Mouse (Mus musculus) liver, embryonic 16.5 days (tissue): ENCODE data around the gene Cdk20. TPM values are rescaled to one million over a fixed set of nuclear protein-coding genes. Genes with fewer than 3 reads are reported as not detected.
"Not testable (repeated sequence)": the region's sequence is repeated elsewhere in the genome, so short reads cannot be mapped to it uniquely, and the experiment has no call there.

Experiments
- ATAC-seq: fragments of 200-750 bp; cut with Nextera tagmentation; 2 replicates; pipeline ENCODE4 v1.8.0; 2017; ENCODE audit warnings: low read depth, mild to moderate bottlenecking, moderate number of reproducible peaks, moderate library complexity
- H3K27ac ChIP-seq: fragments of 300-500 bp; sonication (generic); 2 replicates; pipeline ENCODE4 v1.5.1; 2014; ENCODE audit warnings: mild to moderate bottlenecking, low read length
- H3K27me3 ChIP-seq: fragments of 300-500 bp; sonication (generic); 2 replicates; pipeline ENCODE4 v1.6.1; 2014; ENCODE audit warnings: low read depth, low read length, mixed read lengths; ENCODE audit not compliant: control insufficient read depth, insufficient read depth
- H3K36me3 ChIP-seq: fragments of 300-500 bp; sonication (generic); 2 replicates; pipeline ENCODE4 v1.6.1; 2014; ENCODE audit warnings: mild to moderate bottlenecking; ENCODE audit not compliant: control insufficient read depth, insufficient read depth
- H3K4me1 ChIP-seq: fragments of 300-500 bp; sonication (generic); 2 replicates; pipeline ENCODE4 v1.6.1; 2014; ENCODE audit warnings: low read depth, low read length, mixed read lengths; ENCODE audit not compliant: control insufficient read depth
- H3K4me2 ChIP-seq: fragments of 300-500 bp; sonication (generic); 2 replicates; pipeline ENCODE4 v1.6.1; 2014; ENCODE audit warnings: low read depth, low read length, mixed read lengths
- H3K4me3 ChIP-seq: fragments of 300-500 bp; sonication (generic); 2 replicates; pipeline ENCODE4 v1.5.1; 2014; ENCODE audit warnings: low read depth, mild to moderate bottlenecking, low read length
- H3K9ac ChIP-seq: fragments of 300-500 bp; sonication (generic); 2 replicates; pipeline ENCODE4 v1.6.1; 2014; ENCODE audit warnings: low read depth, low read length
- H3K9me3 ChIP-seq: fragments of 300-500 bp; sonication (generic); replicated peaks from 2 replicates; pipeline ENCODE4 v1.6.1; 2016; ENCODE audit warnings: low read length; ENCODE audit not compliant: control insufficient read depth
- WGBS: fragments of 180-500 bp; shearing (Covaris S2); extraction: QIAGEN DNeasy Blood & Tissue Kit; methylation state at CpG from one replicate; pipeline ENCODE4 v1.1.7; 2014; ENCODE audit not compliant: insufficient replicate concordance; 5-methylcytosine and 5-hydroxymethylcytosine counted together
- polyA plus RNA-seq: library from polyadenylated mRNA; unstranded; fragments of >200 nt; fragmentation: Nextera tagmentation; extraction: Ambion mirVana; gene quantifications from 2 replicates; pipeline ENCODE4 v1.2.1, GENCODE M21; 2015

Cdk20 gene
- polyA plus RNA-seq, 1 experiment from 2014 or later, result 4.9 TPM

DNA sequence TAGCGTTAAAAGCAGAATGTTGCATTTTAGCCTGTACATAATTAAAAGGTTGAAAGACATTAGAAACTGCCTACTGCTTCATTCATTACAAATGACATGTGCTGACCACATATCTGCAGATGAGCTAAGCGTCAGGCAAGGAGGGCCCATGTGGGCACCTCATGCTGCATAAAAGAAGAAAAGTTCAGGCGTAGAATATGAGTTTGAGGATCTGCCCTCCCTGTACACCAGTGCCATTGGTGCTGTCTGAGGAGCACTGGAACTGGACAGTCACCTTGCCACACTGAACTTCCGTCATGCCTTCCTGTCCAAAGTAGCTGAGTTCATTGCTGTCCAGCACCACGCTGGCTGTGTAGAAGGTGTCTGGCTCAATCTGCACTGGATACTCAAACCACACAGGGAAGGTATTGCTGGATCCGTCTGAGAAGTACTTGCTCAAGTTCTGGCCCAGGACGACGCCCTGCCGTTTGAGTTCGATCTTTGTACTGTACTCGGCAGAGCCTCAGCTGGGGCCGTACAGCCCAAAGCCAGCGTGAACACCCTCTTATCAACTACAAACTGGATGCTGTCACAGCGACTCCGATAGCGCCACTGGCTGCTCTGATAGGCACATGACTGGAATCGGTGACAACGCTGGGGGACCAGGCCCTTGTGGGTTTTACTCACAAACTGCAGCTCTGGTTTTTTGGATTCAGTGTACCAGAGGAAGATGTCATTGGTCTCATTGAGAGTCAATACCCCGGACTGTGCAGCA lies 25.3 kb downstream of the Cdk20 start:
- H3K36me3 ChIP-seq, H3K27me3 ChIP-seq, H3K9ac ChIP-seq, H3K4me1 ChIP-seq, H3K9me3 ChIP-seq, H3K4me3 ChIP-seq: not testable (repeated sequence)
- ATAC-seq, result peak; percentile 95
- Histone ChIP-seq H3K4me2 (peak overlapping the region; percentile 28), H3K27ac (peak overlapping the region; percentile 43; the same call in 1 of the 2 replicates)
- WGBS, result 51% methylated on average over 19 of the region's 19 CpGs

DNA sequence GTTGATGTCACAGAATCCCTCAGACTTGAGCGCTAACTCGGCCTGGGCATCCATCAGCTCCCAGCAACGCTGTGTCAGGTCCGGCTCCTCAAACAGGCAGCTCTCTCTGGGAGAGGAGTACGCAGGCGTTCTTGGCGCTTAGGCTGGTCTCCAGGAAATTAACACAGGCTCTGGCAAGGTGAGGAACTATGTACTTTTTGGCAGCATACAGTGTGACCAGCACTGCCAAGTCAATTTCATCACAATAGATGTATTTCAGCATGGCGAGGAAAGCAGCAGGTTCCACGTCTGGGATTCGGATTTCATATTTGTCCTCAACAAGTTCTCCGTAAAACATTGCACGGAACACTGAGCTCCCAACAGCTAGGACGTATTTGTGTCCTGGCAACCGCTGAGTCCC lies 26.1 kb downstream of the Cdk20 start:
- Histone ChIP-seq H3K9ac (no peak overlapping the region), H3K4me2 (no peak overlapping the region), H3K27ac (no peak overlapping the region), H3K27me3 (no peaks in the 10 kb centered on the region), H3K4me3 (no peak overlapping the region), H3K36me3 (no peaks in the 10 kb centered on the region), H3K9me3 (0 out of 2 replicates have a peak, but pooled peaks cover 2% of the 10 kb centered on the region), H3K4me1 (no peaks in the 10 kb centered on the region; the same call in 1 of the 2 replicates)
- WGBS, result 87% methylated on average over 14 of the region's 14 CpGs
- ATAC-seq, result no peak

DNA sequence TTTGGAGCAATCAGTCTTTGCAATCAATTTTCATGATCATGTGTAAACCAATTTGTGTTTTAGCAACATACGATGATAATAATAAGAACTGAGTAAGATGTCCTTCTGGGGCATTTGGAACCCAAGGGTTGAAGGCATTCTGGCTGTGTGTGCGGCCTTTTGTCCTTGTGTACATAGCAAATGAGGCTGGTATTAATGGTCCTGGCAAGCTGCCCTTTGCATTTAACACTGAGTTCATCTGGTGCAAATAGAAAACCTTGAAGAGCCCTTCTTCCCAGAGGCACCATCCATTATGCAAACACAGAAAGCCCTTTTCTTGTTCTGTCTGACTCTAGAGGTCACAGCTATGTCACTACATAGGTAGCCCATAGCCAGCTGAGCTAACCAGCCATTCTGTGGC lies 30.5 kb downstream of the Cdk20 start:
- Histone ChIP-seq H3K27ac (no peak overlapping the region), H3K9ac (no peak overlapping the region), H3K4me3 (no peak overlapping the region), H3K9me3 (0 out of 2 replicates have a peak, but pooled peaks cover 2% of the 10 kb centered on the region), H3K36me3 (no peaks in the 10 kb centered on the region), H3K4me1 (no peaks in the 10 kb centered on the region; the same call in 1 of the 2 replicates), H3K4me2 (no peak overlapping the region), H3K27me3 (no peaks in the 10 kb centered on the region)
- ATAC-seq, result no peak
- 71% methylated on average over 2 of the region's 2 CpGs for WGBS

DNA sequence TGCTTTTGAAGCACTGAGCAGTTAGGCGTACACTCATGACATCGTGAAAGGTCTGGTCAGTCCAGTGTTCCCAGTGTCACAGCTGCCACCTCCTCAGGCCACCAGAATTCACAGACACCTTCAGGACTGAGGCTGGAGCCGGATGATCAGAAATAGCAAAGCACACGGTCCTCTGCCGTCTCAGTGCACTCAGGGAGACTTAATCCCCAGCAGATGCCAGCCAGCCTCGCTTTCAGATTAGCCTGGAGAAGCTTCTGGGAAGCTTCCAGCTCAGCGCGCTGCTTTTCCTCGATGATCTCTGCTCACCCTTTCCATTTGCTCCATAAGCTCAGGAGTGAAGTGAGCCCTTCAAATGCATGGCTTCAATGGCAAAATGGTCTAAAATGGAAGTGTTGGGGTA lies 33.1 kb downstream of the Cdk20 start:
- H3K27ac ChIP-seq, result no peak overlapping the region
- no peaks in the 10 kb centered on the region for H3K4me1 ChIP-seq
- ATAC-seq, result no peak
- H3K9ac ChIP-seq, result no peak overlapping the region
- H3K27me3 ChIP-seq, result no peaks in the 10 kb centered on the region
- WGBS, result 59% methylated on average over 9 of the region's 9 CpGs
- H3K4me3 ChIP-seq, result no peak overlapping the region
- H3K9me3 ChIP-seq, result 0 out of 2 replicates have a peak, but pooled peaks cover 2% of the 10 kb centered on the region
- no peak overlapping the region for H3K4me2 ChIP-seq
- no peaks in the 10 kb centered on the region for H3K36me3 ChIP-seq

DNA sequence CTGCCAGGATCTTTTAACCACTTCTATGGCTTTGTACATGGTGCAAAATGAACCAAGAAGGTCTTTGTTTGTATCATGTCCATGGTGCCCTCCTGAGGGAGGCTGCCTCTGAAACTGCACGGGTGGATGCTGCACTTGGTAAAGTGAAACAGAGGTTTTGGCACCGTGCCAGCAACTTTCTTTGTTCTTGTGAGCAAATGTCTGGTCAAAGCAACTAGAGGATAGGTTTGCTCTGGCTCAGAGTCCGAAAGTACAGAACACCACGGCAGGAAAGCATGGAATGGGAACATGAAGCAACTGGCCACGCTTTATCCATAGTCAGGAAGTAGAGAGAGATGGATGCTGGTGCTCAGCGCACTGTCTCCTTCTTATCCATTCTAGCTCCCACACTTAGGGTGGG lies 35.8 kb downstream of the Cdk20 start:
- Histone ChIP-seq H3K4me3 (no peak overlapping the region), H3K4me2 (no peak overlapping the region), H3K27ac (no peak overlapping the region), H3K4me1 (no peaks in the 10 kb centered on the region), H3K9me3 (no peaks in the 10 kb centered on the region), H3K36me3 (no peaks in the 10 kb centered on the region), H3K9ac (no peak overlapping the region), H3K27me3 (no peaks in the 10 kb centered on the region)
- no peak; the same call in 1 of the 2 replicates for ATAC-seq
- 52% methylated on average over 6 of the region's 6 CpGs for WGBS

DNA sequence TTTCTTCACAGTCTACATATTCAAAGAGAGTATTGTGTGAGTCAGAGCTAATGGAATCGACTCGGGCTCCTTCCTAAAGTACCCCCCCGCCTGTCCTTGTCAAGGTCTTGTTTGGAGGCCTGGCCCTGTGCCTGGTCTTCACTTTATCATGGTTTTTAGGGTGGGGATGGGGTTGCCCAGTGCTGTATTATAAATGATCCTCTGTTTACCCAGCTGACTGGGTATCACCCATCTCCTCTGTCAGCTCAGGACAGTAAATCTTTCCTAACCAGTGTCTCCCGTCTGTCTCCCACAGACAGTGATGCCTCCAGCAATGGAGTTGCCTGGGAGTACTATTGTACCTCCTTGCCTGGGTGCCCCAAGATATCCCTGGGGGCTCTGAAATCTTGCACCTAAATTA lies 45.9 kb downstream of the Cdk20 start:
- Histone ChIP-seq H3K27me3 (no peaks in the 10 kb centered on the region), H3K36me3 (no peaks in the 10 kb centered on the region), H3K27ac (no peak overlapping the region), H3K4me1 (no peaks in the 10 kb centered on the region), H3K9me3 (no peaks in the 10 kb centered on the region), H3K4me2 (no peak overlapping the region), H3K9ac (no peak overlapping the region), H3K4me3 (no peak overlapping the region)
- WGBS, result 72% methylated on average over 4 of the region's 4 CpGs
- no peak for ATAC-seq

DNA sequence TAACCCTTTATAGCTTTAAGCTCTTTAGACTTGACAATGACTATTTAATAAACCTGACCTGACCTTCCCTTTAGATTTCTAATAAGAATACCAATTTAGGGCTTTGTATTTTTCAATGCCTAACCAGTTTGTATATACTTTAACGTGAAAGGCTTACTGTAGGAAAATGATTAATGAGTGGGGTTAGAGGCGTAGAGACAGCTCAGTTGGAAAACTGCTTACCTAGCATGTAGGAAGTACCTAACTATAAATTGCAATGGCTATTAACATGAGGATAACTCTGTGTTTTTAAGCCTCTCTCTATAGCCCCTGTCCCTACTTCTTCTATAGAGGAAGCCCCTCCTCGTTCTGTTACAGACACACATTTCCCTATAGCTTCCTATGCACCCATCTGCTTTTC lies 47.8 kb downstream of the Cdk20 start:
- ATAC-seq, result no peak
- Histone ChIP-seq H3K4me1 (no peaks in the 10 kb centered on the region), H3K4me2 (no peak overlapping the region), H3K27ac (no peak overlapping the region), H3K27me3 (no peaks in the 10 kb centered on the region), H3K9me3 (no peaks in the 10 kb centered on the region), H3K9ac (no peak overlapping the region), H3K36me3 (no peaks in the 10 kb centered on the region), H3K4me3 (no peak overlapping the region)
- 67% methylated on average over 3 of the region's 3 CpGs for WGBS

DNA sequence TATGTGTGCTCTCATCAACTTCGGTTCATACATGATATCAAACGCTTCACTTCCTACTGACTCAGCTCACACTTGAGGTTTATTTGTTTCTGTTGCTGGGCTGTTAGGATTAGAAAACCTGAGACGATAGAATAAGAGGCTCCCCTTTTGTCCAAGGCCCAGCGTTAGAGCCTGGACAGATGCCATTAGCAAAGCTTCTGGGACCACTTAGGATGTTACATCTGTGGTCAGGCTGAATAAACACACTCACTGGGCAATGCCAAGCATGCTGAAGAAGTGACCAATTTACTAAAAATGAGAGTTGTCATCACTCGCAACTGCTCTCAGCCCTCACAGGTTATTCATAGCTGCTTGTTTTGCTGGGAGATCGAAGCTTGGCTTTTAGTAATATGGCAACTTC lies 57.8 kb downstream of the Cdk20 start:
- no peak overlapping the region for H3K27ac ChIP-seq
- 65% methylated on average over 6 of the region's 6 CpGs for WGBS
- no peaks in the 10 kb centered on the region for H3K27me3 ChIP-seq
- H3K4me1 ChIP-seq, result no peaks in the 10 kb centered on the region
- H3K9ac ChIP-seq, result no peak overlapping the region
- no peaks in the 10 kb centered on the region for H3K9me3 ChIP-seq
- ATAC-seq, result no peak
- no peak overlapping the region for H3K4me2 ChIP-seq
- no peaks in the 10 kb centered on the region for H3K36me3 ChIP-seq
- H3K4me3 ChIP-seq, result no peak overlapping the region
